In genomic region chr3:54480251-54480650, GRCm38 (mm10) we compare ENCODE assay signal across 22 mouse cellular contexts.
DNase-seq lines count a peak whose midpoint lies in the region; ATAC-seq lines count a peak whose summit lies in the region.
"Had no signal": no experiment of that assay in that cellular context is flagged by ENCODE, and none has a peak within 500 bp of the region (broad histone marks: within the 10 kb centered on the region; RNA-seq: fewer than 3 reads in every experiment).

No protein-coding gene starts in this region.

- H3K36me3 ChIP-seq in hindbrain, embryonic 11.5 days (ENCODE audit: control insufficient read depth, insufficient read depth, low read length): no peaks in the 10 kb centered on the region
- H3K36me3 ChIP-seq: forebrain, embryonic 10.5 days; G1E; hindbrain, embryonic 10.5 days; limb, embryonic 13.5 days; liver, embryonic 13.5 days; lung, embryonic 15.5 days; midbrain, embryonic 13.5 days had no signal

- no peak overlapping the region for H3K4me2 ChIP-seq in hindbrain, embryonic 11.5 days (replicated peaks; ENCODE audit: low read depth, low read length)
- H3K4me2 ChIP-seq: limb, embryonic 13.5 days; liver, embryonic 13.5 days; lung, embryonic 15.5 days; midbrain, embryonic 13.5 days had no signal

- no peaks in the 10 kb centered on the region for H3K4me1 ChIP-seq in hindbrain, embryonic 11.5 days (replicated peaks; ENCODE audit: control insufficient read depth, insufficient read depth, low read length)
- H3K4me1 ChIP-seq: forebrain, embryonic 10.5 days; hindbrain, embryonic 10.5 days; liver, embryonic 13.5 days; midbrain, embryonic 13.5 days had no signal

- H3K27ac ChIP-seq in hindbrain, embryonic 11.5 days (ENCODE audit: low read depth, low read length): no peak overlapping the region
- H3K27ac ChIP-seq: forebrain, embryonic 10.5 days; hindbrain, embryonic 10.5 days; layer of hippocampus, adult 2 months; liver, embryonic 13.5 days; lung, embryonic 15.5 days; midbrain, embryonic 13.5 days had no signal

- no peaks in the 10 kb centered on the region for H3K9me3 ChIP-seq in hindbrain, embryonic 11.5 days (ENCODE audit: control insufficient read depth, low read length)
- H3K9me3 ChIP-seq: forebrain, embryonic 10.5 days; hindbrain, embryonic 10.5 days; limb, embryonic 13.5 days; liver, embryonic 13.5 days; lung, embryonic 15.5 days; midbrain, embryonic 13.5 days had no signal

- no peak overlapping the region for H3K9ac ChIP-seq in hindbrain, embryonic 11.5 days (ENCODE audit: low read depth, low read length)
- H3K9ac ChIP-seq: forebrain, postnatal 0 days; limb, embryonic 13.5 days; liver, embryonic 13.5 days; lung, embryonic 15.5 days; midbrain, embryonic 13.5 days had no signal

- 81% methylated on average over 6 of the region's 6 CpGs for WGBS in hindbrain, embryonic 11.5 days

- H3K4me3 ChIP-seq in hindbrain, embryonic 11.5 days (ENCODE audit: low read depth, low read length): no peak overlapping the region
- H3K4me3 ChIP-seq: forebrain, embryonic 10.5 days; hindbrain, embryonic 10.5 days; layer of hippocampus, adult 2 months; limb, embryonic 13.5 days; liver, embryonic 13.5 days; lung, embryonic 15.5 days; midbrain, embryonic 13.5 days had no signal

- DNase-seq in heart, adult 11 months: peak; percentile 91
- DNase-seq in heart, adult 8-10 months (ENCODE audit: low spot score): no peak
- DNase-seq in urinary bladder, postnatal 14 days (ENCODE audit: low spot score): peak; percentile 17
- no peak for DNase-seq in urinary bladder, postnatal 10 days (ENCODE audit: low spot score)
- peak; percentile 50 for DNase-seq in adipocyte (ENCODE audit: low spot score)
- no peak for DNase-seq in testis, postnatal 14 days (ENCODE audit: low spot score)
- DNase-seq in hindbrain, embryonic 11.5 days (ENCODE audit: low spot score): no peak
- DNase-seq: cerebellum, adult 8-10 months; forebrain, postnatal 0 days; kidney, adult 18-20 months; kidney, postnatal 10 days; layer of hippocampus, postnatal 36 days; liver, embryonic 13.5 days; spleen, adult 18-20 months; thymus, adult 18-20 months had no signal

- H3K27me3 ChIP-seq in hindbrain, embryonic 11.5 days (ENCODE audit: control insufficient read depth, insufficient read depth, low read length): no peaks in the 10 kb centered on the region
- H3K27me3 ChIP-seq: limb, embryonic 13.5 days; liver, embryonic 13.5 days; lung, embryonic 15.5 days; midbrain, embryonic 13.5 days had no signal

- no peak for ATAC-seq in hindbrain, embryonic 11.5 days (ENCODE audit: low FRiP score)
- ATAC-seq: forebrain, postnatal 0 days; midbrain, embryonic 13.5 days had no signal

Comparison
In these comparisons a context has a peak if more than half of its experiments do, and no peak if none do; other contexts are left out.
1. DNase-seq: peak in heart, adult 11 months (single experiment), urinary bladder, postnatal 14 days (single experiment) and adipocyte (single experiment); none in heart, adult 8-10 months (single experiment), urinary bladder, postnatal 10 days (single experiment), testis, postnatal 14 days (single experiment) and hindbrain, embryonic 11.5 days (single experiment).